Mouse (Mus musculus): ENCODE results near the gene Cables2.

Gene Cables2

DNA sequence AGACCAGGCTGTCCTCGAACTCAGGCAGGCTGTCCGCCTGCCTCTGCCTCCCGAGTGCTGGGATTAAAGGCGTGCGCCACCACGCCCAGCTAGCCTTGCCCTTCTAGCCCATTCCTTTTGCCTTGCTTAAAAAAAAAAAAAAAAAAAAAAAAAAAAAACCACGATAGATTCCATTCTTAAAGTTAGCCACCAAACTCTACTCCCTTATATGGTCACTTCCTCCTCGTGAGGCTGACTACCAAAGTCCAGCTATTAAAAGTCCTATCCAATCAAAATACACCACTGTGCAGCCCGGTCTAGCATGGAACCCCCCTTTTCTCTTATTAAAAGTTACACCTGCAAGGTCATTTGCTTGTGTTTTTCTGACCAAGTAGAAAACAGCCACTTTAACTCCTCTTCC, 17.6 kb downstream of the Cables2 start:
- no peak for DNase-seq (ENCODE audit: low spot score in 2 of 2)

GRCm38 (mm10) chr2:180254436-180255209, 18.7 kb downstream of the Cables2 start:
- no peak for DNase-seq (ENCODE audit: low spot score in 2 of 2)

- DNase-seq (ENCODE audit: low spot score in 2 of 2) = no peak
Observed at GRCm38 (mm10) chr2:180251838-180252237, 21.5 kb downstream of the Cables2 start.

- DNase-seq (ENCODE audit: low spot score in 2 of 2) = peak; percentile 62 to 82
Observed at GRCm38 (mm10) chr2:180250930-180251611, 22.2 kb downstream of the Cables2 start.

GRCm38 (mm10) chr2:180248947-180249660, 24.2 kb downstream of the Cables2 start:
- no peak for DNase-seq (ENCODE audit: low spot score in 2 of 2)

GRCm38 (mm10) chr2:180247916-180248315, 25.4 kb downstream of the Cables2 start:
- no peak for DNase-seq (ENCODE audit: low spot score in 2 of 2)

GRCm38 (mm10) chr2:180243108-180243507, 30.2 kb downstream of the Cables2 start:
- no peak for DNase-seq (ENCODE audit: low spot score in 2 of 2)

DNA sequence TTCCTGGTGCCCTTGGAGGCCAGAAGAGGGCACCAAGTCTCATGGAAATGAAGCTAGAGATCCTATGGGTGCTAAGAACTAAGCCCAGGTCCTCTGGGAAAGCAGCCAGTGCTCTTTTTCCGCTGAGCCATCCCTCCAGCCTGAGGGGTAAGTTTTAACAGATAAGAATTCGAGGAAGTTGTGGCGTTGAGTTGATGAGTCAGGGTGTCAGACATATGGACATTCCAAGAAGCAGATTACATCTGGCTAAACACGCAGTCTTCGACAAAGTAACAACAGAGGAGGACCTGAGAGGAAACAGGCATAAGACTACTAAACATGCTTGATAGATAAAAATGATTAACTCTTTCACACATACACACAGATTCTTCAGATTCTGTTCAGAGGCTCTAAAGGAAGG, 34.7 kb downstream of the Cables2 start:
- DNase-seq (ENCODE audit: low spot score in 2 of 2) = no peak

GRCm38 (mm10) chr2:180237601-180238345, 35.5 kb downstream of the Cables2 start:
- no peak for DNase-seq (ENCODE audit: low spot score in 2 of 2)

DNA sequence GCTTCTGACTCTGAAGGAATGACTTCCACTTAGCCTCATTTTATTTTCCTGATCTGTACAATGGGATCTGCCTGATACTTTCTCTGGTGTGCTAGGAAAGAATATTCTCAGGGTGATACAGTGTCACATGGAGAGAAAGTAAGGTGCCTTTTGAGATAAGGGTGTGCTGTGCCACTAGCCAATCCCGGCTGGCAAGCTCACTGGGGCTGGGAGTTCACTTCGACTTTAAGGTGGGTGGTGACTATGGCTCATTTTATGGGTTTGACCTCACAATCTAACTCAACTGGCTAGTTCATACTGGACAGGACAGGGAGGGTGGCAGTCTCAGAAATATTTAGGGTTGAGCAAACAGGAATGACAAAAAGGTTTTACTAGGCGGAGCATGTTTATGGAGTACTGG, 36.4 kb downstream of the Cables2 start:
- no peak for DNase-seq (ENCODE audit: low spot score in 2 of 2)

DNA sequence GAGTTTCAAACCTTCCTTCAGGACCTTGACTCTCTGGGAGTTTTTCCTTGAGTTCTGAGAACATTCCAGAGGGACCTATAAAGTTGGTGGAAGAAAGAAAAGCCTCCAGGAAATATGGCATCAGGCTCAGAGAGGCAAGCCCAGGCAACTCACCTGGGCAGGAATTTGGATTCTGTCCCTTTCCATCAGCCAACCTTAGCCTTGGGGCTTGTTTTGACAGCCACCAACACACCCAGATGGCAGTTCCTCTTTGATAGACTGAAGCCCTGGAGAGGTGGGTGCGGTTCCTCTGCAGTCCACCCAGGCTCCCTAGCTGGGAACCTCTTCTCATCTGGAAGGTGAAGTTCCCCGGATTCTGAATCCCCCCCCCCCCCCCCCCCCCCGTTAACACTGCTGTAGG, 36.8 kb downstream of the Cables2 start:
- DNase-seq (ENCODE audit: low spot score in 2 of 2) = no peak

GRCm38 (mm10) chr2:180235788-180236187, 37.5 kb downstream of the Cables2 start:
- no peak for DNase-seq (ENCODE audit: low spot score in 2 of 2)

- no peak for DNase-seq (ENCODE audit: low spot score in 2 of 2)
Observed at GRCm38 (mm10) chr2:180234980-180235379, 38.3 kb downstream of the Cables2 start.

DNA sequence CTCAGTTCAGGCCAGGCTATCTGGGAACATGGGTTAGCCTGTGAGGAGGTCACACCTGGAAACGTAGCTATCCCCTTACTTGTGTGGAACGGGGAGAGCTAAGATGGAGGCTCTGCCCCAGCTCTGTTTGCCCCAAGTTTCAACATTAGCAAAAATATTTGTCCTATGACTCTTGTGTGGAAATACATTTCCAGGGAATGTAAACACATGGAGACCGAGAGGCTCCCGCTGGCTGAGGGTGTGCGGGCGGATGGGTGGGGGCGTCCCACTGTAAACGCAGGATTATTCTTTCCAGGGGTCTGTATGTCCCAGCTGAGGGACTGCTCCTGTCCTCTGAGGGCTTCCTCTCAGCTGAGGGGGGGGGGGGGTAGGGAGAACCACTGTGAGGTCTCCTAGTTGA, 38.9 kb downstream of the Cables2 start:
- no peak for DNase-seq (ENCODE audit: low spot score in 2 of 2)

GRCm38 (mm10) chr2:180233101-180233904, 40.0 kb downstream of the Cables2 start:
- DNase-seq (ENCODE audit: low spot score in 2 of 2) = no peak

- DNase-seq (ENCODE audit: low spot score in 2 of 2) = no peak
Observed at GRCm38 (mm10) chr2:180230482-180230881, 42.8 kb downstream of the Cables2 start.

DNA sequence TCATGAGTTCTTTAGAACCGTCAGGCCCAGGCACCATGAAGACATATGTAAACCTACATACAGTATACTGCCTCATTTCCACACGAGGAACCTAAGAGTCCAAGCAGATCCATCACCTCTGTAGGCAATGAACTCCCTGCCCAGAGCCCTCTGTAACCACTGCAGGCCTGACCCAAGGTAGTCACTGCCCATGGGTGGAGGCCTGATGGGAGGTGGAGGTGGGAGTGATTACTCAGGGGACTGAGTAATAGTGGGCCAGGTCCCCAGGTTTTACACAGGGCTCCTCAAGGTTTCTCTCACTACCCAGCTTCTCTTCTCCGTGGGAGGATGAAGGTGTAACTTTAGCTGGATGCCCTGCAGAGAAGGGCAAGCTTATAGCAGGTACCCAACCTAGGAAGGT, 44.2 kb downstream of the Cables2 start:
- DNase-seq (ENCODE audit: low spot score in 2 of 2) = no peak

- no peak for DNase-seq (ENCODE audit: low spot score in 2 of 2)
Observed at GRCm38 (mm10) chr2:180228592-180228991, 44.7 kb downstream of the Cables2 start.

- no peak for DNase-seq (ENCODE audit: low spot score in 2 of 2)
Observed at GRCm38 (mm10) chr2:180228060-180228458, 45.2 kb downstream of the Cables2 start.

- peak in 1 of 2 experiments; percentile 47 for DNase-seq (ENCODE audit: low spot score in 2 of 2)
Observed at GRCm38 (mm10) chr2:180227262-180228059, 45.8 kb downstream of the Cables2 start.

Data from cerebellum, postnatal 4 days (tissue).